Mouse (Mus musculus): Measurements from ENCODE around the gene Myo5a. TPM values are rescaled to one million over a fixed set of nuclear protein-coding genes. Genes with fewer than 3 reads are reported as not detected.

Gene Myo5a
- polyA plus RNA-seq, 1 experiment from 2014 or later = 6.4 TPM

DNA sequence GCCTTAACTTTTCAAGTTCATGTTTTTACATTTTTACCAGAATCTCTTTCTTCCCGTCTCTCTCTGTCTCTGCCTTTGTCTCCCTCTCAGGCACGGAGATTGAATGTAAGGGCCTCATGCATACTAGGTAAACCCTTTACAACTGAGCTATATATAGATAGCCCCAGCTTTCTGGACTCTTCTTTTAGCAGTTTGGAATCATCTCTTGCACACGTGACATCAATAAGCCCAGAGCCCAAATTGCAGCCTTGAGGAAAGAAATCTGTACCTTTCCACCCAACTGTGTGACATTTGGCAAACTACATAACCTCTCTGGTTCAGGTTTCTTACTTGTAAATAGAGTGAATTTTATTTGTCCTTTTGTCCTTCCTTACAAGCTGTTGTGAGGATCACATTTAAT is 1.5 kb downstream of the Myo5a start:
- Histone ChIP-seq H3K4me3 (peak overlapping the region; percentile 98), H3K27me3 (no peaks in the 10 kb centered on the region), H3K9ac (no peak overlapping the region), H3K4me1 (replicated peaks) (peaks cover 8% of the 10 kb centered on the region), H3K36me3 (no peaks in the 10 kb centered on the region), H3K9me3 (replicated peaks) (no peaks in the 10 kb centered on the region), H3K4me2 (peak overlapping the region; percentile 97), H3K27ac (no peak overlapping the region)
- ATAC-seq (replicated peaks; ENCODE audit: insufficient number of reproducible peaks, insufficient read depth, low FRiP score, low read depth) = no peak
- 29% methylated on average over 3 of the region's 3 CpGs for WGBS

DNA sequence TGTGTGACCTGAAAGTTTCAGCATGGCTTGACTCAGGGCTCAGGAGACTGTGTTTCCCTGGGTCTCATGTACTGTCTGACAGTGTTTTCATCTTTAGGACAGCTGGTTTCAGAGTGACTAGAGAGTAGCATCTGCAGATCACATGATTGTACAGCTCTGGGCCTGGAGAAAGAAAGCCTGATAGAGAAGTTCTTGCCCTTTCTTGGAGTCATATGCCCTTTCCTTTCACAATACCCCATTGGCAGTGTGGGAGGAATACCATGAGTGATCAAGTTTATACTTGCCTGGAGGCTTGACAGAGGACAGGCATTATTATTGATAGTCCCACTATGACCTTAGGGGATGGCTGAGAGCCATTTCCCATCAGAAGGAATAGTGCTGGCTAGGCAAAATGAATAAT is 6.4 kb downstream of the Myo5a start:
- no peak for ATAC-seq (replicated peaks; ENCODE audit: insufficient number of reproducible peaks, insufficient read depth, low FRiP score, low read depth)
- Histone ChIP-seq H3K9me3 (replicated peaks) (no peaks in the 10 kb centered on the region), H3K27ac (no peak overlapping the region), H3K4me3 (no peak overlapping the region), H3K27me3 (no peaks in the 10 kb centered on the region), H3K4me2 (no peak overlapping the region), H3K36me3 (no peaks in the 10 kb centered on the region), H3K9ac (no peak overlapping the region), H3K4me1 (replicated peaks) (peaks cover 3% of the 10 kb centered on the region; the same call in 1 of the 2 replicates)

DNA sequence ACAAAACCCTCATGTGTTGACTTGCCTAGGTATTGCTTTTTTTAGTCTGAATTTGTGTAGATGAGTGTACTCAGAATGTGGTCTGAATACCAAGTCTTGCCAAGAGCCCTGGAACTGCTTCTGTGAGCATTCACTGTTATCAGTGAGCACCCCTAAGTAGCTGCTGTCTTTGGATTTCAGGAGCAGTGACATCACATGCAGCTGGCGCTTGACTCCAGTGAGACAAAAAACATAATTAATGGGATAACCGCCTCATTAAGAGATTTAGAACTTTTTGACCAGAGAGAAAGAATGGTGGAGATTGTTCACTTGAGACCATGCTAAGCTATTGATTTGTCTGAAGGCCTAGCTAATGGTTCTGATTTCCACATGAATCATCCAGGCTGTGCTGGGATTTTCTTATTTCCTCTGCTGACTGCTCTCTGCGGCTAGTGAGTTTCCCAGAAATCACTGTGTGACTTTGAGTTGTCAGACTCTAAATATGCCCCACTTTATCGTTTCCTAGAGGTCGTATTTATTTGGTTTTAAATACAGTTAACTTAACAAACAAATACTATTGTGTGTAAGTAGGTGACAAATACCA is 14.5 kb downstream of the Myo5a start:
- Histone ChIP-seq H3K4me1 (replicated peaks) (peaks cover 16% of the 10 kb centered on the region), H3K9me3 (replicated peaks) (no peaks in the 10 kb centered on the region), H3K36me3 (no peaks in the 10 kb centered on the region), H3K9ac (no peak overlapping the region), H3K27ac (peak overlapping the region; percentile 21; the same call in 1 of the 2 replicates), H3K27me3 (no peaks in the 10 kb centered on the region), H3K4me2 (no peak overlapping the region), H3K4me3 (no peak overlapping the region)
- WGBS = 61% methylated on average over 5 of the region's 5 CpGs
- ATAC-seq (replicated peaks; ENCODE audit: insufficient number of reproducible peaks, insufficient read depth, low FRiP score, low read depth) = no peak

DNA sequence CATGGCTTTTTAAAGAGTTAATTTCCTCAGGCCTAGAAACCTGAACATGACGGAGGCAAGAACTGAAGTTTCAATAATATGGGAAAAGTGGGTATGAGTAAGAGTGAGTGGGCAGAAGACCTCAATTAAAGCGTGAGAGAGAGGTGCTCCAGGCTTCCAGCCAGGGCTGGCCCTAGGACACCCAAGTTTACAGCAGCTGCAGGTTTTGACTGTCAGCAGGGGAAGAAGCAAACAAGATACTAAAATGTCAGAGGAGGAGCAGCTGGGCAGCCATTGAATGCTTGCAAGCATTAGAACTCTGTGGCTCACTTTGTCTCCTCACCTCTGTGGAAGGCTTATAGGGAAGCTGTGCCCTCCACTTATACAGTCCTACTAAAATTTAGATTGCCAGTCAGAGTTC is 17.0 kb downstream of the Myo5a start:
- peaks cover 16% of the 10 kb centered on the region for H3K4me1 ChIP-seq (replicated peaks)
- 37% methylated on average over 2 of the region's 2 CpGs for WGBS
- no peak overlapping the region for H3K9ac ChIP-seq
- no peak overlapping the region for H3K4me3 ChIP-seq
- H3K4me2 ChIP-seq = peak overlapping the region; percentile 34
- H3K27ac ChIP-seq = peak overlapping the region; percentile 56
- no peaks in the 10 kb centered on the region for H3K27me3 ChIP-seq
- no peaks in the 10 kb centered on the region for H3K9me3 ChIP-seq (replicated peaks)
- no peak for ATAC-seq (replicated peaks; ENCODE audit: insufficient number of reproducible peaks, insufficient read depth, low FRiP score, low read depth)
- no peaks in the 10 kb centered on the region for H3K36me3 ChIP-seq

DNA sequence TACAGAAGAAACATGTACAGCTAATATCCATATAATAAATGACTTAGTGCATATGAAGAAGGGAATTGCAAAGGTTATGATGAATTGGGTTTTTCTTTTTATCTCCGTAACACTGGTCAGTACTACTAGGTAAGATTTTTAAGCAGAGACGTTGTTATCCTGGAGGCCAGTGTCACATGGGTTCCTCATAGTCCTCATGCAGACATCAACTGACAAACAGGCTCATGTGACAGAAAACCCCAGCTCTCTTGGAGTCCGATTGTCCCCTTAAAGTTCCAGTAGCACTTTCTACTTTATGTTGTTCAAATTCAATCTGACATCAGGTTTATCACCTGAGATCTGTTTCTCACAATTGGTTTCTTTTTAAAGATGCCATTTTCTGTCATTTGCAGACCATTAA is 18.5 kb downstream of the Myo5a start:
- Histone ChIP-seq H3K27me3 (no peaks in the 10 kb centered on the region), H3K4me2 (no peak overlapping the region), H3K27ac (no peak overlapping the region), H3K36me3 (no peaks in the 10 kb centered on the region), H3K4me3 (no peak overlapping the region), H3K4me1 (replicated peaks) (peaks cover 16% of the 10 kb centered on the region), H3K9ac (no peak overlapping the region), H3K9me3 (replicated peaks) (no peaks in the 10 kb centered on the region)
- no peak for ATAC-seq (replicated peaks; ENCODE audit: insufficient number of reproducible peaks, insufficient read depth, low FRiP score, low read depth)
- WGBS = 51% methylated on average over 3 of the region's 3 CpGs

DNA sequence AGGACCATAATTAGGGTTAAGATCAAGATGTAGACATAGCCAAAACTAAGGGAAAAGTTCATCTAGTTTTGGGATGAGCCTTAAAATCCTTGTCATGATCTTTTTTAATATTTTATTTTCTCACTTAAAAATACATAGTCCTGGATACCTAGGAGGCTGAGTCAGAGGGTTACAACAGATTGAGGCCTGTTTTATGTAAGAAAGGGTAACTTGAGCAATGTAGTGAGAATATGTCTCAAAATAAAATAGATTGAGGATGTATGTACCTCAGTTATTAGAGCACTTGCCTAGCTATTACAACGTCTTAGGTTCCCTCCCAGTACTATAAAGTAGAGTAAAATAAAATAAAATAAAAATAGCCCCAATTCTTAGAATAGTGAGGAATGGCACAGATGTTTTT is 21.3 kb downstream of the Myo5a start:
- H3K4me1 ChIP-seq (replicated peaks) = 0 out of 2 replicates have a peak, but pooled peaks cover 2% of the 10 kb centered on the region
- no peak overlapping the region for H3K4me2 ChIP-seq
- no peaks in the 10 kb centered on the region for H3K36me3 ChIP-seq
- no peak overlapping the region for H3K27ac ChIP-seq
- no peaks in the 10 kb centered on the region for H3K9me3 ChIP-seq (replicated peaks)
- H3K4me3 ChIP-seq = no peak overlapping the region
- H3K9ac ChIP-seq = no peak overlapping the region
- no peak for ATAC-seq (replicated peaks; ENCODE audit: insufficient number of reproducible peaks, insufficient read depth, low FRiP score, low read depth)
- WGBS = 76% methylated on average over 1 of the region's 1 CpGs
- H3K27me3 ChIP-seq = no peaks in the 10 kb centered on the region

DNA sequence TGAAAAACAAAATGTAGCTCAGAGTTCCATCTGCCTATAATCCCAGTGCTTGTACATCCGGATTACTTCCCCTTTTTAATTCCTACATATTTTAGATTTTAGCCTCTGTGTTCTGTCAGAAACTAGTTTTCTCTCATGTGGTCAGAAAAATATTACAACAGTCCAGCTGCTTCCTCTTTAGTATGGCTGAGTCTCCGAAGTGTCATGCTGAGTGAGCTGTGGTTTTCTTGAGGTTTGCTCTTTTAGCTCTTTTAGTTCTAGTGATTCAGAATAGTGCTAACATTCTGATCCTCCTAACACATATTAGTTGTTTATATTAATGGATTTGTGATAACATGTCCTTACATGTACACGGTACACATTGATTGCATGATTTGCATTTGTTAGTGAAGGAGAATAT is 23.9 kb downstream of the Myo5a start:
- Histone ChIP-seq H3K9ac (no peak overlapping the region), H3K27me3 (no peaks in the 10 kb centered on the region), H3K4me3 (no peak overlapping the region), H3K9me3 (replicated peaks) (no peaks in the 10 kb centered on the region), H3K4me1 (replicated peaks) (0 out of 2 replicates have a peak, but pooled peaks cover 2% of the 10 kb centered on the region), H3K4me2 (no peak overlapping the region), H3K27ac (no peak overlapping the region), H3K36me3 (no peaks in the 10 kb centered on the region)
- 68% methylated on average over 3 of the region's 3 CpGs for WGBS
- no peak for ATAC-seq (replicated peaks; ENCODE audit: insufficient number of reproducible peaks, insufficient read depth, low FRiP score, low read depth)

DNA sequence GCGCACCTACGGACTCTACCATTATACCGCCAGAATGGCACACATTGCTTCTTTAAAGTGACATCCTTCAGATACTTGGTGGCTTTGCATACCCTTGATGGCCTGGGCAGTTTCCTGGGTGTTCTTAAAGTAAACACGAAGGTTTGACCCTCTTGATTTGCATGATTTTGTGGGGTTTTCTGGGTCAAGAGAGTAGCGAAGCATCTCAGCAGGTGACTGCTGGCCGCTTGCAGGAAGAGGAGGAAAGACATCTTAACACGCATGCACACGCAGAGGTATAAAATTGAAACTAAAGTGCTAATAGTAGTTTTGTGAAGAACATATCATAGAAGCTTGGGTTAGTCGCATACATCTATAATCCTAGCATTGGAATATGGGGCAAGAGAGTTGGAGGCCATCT is 28.1 kb downstream of the Myo5a start:
- H3K9ac ChIP-seq = no peak overlapping the region
- H3K4me2 ChIP-seq = no peak overlapping the region
- H3K36me3 ChIP-seq = no peaks in the 10 kb centered on the region
- H3K9me3 ChIP-seq (replicated peaks) = no peaks in the 10 kb centered on the region
- no peak for ATAC-seq (replicated peaks; ENCODE audit: insufficient number of reproducible peaks, insufficient read depth, low FRiP score, low read depth)
- no peak overlapping the region for H3K4me3 ChIP-seq
- no peaks in the 10 kb centered on the region for H3K4me1 ChIP-seq (replicated peaks)
- H3K27me3 ChIP-seq = no peaks in the 10 kb centered on the region
- no peak overlapping the region for H3K27ac ChIP-seq
- 95% methylated on average over 9 of the region's 9 CpGs for WGBS

DNA sequence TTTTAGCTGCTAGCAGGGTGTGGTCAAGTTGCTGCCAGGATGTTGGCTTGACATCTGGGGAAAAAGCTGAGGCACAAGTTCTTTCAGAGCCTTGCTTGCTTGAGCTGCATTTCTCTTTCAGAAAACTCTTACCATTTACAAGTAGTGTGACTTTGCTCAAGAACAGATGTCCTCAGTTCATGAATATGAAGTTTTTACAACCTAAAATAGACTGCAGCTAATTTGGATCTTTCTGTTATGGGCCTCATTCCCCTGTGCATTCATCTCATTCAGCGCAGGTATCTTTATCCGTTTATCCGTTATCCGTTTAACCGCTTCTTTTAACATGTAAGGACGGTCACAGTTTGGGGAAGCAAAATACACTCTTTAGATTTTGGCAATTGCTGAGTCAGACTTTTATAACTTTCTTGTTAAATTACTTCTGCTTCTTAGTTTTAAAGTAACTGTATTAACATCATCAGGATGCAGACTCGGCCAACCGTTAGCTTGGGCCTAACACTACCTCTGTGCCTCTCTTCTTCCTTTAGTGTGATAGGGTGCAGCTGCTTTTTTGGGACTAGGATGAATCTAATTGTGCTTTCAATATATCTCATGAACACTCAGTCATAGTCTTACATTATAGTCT is 29.5 kb downstream of the Myo5a start:
- ATAC-seq (replicated peaks; ENCODE audit: insufficient number of reproducible peaks, insufficient read depth, low FRiP score, low read depth) = no peak
- H3K9me3 ChIP-seq (replicated peaks) = no peaks in the 10 kb centered on the region
- no peaks in the 10 kb centered on the region for H3K36me3 ChIP-seq
- no peak overlapping the region for H3K4me3 ChIP-seq
- no peak overlapping the region for H3K27ac ChIP-seq
- 90% methylated on average over 8 of the region's 8 CpGs for WGBS
- H3K9ac ChIP-seq = no peak overlapping the region
- no peaks in the 10 kb centered on the region for H3K27me3 ChIP-seq
- H3K4me2 ChIP-seq = no peak overlapping the region
- H3K4me1 ChIP-seq (replicated peaks) = no peaks in the 10 kb centered on the region

DNA sequence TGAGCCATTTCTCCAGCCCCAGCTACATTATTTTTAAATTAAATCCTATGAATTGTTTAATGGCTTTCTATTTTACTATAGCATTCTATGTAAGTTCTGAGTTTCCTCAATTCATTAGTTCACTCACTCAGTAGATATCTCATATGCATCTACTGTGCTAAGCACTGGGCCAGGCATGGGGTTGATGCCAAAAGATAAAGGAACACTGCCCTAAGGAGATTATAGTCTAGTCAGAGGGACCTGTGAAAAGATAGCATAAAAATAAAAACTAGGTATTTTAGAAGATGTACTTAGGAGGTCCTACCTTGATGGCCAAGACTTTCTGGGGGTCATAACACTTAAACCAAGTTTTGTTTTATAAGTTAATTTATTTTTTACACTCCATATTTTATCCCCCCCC is 31.3 kb downstream of the Myo5a start:
- Histone ChIP-seq H3K9ac (no peak overlapping the region), H3K4me1 (replicated peaks) (no peaks in the 10 kb centered on the region), H3K4me3 (no peak overlapping the region), H3K27ac (no peak overlapping the region), H3K9me3 (replicated peaks) (no peaks in the 10 kb centered on the region), H3K4me2 (no peak overlapping the region), H3K27me3 (no peaks in the 10 kb centered on the region), H3K36me3 (no peaks in the 10 kb centered on the region)
- ATAC-seq (replicated peaks; ENCODE audit: insufficient number of reproducible peaks, insufficient read depth, low FRiP score, low read depth) = no peak

DNA sequence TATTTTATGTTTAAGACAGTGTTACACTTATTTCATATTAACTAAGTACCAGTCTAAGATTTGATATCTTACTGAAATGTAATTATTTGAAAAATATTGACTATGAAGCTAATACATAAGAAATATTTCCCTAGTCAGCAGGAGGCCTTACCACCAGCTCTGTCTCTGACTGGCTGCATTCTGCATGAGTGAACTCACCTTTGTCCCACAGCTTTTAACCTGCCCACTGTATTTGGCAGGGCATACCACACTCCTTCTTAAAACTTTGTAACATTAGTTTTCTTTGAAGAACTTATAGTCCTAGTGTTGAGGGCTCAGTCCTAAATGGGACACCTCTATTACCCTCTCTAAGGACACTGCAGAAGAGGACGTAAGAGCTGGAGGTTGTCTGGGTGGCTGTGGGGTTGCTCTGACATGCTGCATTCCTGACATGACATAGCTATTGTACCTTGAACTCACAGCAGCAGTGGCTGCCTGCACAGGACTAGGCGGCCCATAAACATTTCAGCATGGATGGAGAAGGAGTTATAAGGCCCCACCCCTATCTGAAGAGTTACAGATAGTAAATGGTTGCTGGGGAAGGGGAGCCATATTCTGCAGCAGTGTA is 45.9 kb downstream of the Myo5a start:
- Histone ChIP-seq H3K36me3 (no peaks in the 10 kb centered on the region), H3K4me1 (replicated peaks) (no peaks in the 10 kb centered on the region), H3K27me3 (no peaks in the 10 kb centered on the region), H3K4me3 (no peak overlapping the region), H3K9ac (no peak overlapping the region), H3K9me3 (replicated peaks) (no peaks in the 10 kb centered on the region), H3K4me2 (no peak overlapping the region), H3K27ac (no peak overlapping the region)
- no peak for ATAC-seq (replicated peaks; ENCODE audit: insufficient number of reproducible peaks, insufficient read depth, low FRiP score, low read depth)
- WGBS = 55% methylated on average over 2 of the region's 2 CpGs

DNA sequence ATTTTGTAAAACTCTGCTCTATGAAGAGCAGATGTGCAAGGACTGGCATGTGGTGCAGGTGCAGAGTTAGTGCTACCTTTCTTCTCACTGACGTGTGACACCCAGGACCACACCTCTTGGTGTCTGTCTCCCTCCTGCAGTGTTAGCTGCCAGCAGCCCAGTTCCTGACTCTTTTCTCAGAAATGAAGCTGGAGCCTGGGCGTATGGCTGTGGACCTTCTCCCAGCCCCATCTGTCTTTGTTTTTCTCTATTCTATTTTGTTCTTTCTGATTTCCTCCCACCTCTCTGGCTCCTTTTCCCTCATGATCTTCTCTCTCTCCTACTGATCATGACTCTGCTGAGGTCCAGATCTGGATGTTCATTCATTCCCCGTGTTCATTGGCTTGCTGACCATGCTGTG is 50.3 kb downstream of the Myo5a start:
- Histone ChIP-seq H3K9me3 (replicated peaks) (no peaks in the 10 kb centered on the region), H3K36me3 (no peaks in the 10 kb centered on the region), H3K27ac (no peak overlapping the region), H3K9ac (no peak overlapping the region), H3K27me3 (no peaks in the 10 kb centered on the region), H3K4me2 (no peak overlapping the region), H3K4me3 (no peak overlapping the region), H3K4me1 (replicated peaks) (no peaks in the 10 kb centered on the region)
- no peak for ATAC-seq (replicated peaks; ENCODE audit: insufficient number of reproducible peaks, insufficient read depth, low FRiP score, low read depth)
- WGBS = 88% methylated on average over 3 of the region's 3 CpGs
